Mouse (Mus musculus): ENCODE results near the gene Zfp663.

The Zfp663 gene

DNA sequence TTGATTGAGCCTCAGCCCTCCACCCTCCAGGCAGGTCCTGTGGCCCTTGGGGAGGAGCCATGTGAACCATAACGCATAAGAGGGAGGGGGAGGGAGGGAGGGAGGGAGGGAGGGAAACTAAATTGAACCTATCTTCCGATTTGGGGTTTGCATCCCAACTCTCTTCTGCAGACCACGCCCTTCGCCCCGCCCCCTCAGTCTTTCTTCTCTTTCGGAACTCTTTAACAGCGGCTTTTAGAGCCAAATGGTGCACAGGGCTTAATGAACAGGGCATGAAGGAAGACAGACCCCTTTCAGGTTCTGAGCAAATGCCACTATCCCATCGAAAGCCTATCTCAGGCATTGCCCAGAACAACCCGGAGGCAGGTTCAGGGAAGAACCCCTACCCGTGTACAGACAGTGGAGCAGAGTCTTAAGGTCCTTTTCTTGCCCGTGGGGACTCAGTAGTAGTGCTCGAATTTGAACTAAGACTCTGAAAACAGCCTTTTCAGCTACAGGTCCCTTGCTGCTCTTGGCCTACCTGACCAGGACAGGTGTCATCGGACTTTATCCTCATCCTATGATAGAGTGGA, 575 bp downstream of the Zfp663 start:
- DNase-seq, result peak; percentile 60

DNA sequence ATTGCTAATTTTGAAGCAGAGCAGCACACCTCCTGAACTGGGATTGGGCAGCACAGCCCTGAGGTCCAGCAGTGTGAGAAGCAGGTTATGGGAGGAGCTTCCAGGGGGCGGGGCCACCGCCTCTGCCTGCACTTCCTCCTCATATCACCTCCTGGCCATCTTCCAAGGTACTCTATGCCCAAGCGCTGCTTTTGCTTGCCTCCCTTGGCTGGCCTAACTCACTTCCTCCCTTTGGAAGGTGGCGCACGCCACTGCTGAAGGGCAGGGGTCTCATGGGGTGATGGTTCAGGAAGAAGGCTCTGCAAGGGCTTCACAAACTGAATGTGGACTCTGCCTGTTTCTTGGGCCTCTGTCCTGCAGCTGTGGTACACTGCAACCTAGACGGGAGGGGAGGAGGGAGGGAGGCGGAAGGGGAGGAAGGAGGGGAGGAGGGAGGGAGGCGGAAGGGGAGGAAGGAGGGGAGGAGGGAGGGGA, 1.4 kb downstream of the Zfp663 start:
- DNase-seq, result peak; percentile 79

DNA sequence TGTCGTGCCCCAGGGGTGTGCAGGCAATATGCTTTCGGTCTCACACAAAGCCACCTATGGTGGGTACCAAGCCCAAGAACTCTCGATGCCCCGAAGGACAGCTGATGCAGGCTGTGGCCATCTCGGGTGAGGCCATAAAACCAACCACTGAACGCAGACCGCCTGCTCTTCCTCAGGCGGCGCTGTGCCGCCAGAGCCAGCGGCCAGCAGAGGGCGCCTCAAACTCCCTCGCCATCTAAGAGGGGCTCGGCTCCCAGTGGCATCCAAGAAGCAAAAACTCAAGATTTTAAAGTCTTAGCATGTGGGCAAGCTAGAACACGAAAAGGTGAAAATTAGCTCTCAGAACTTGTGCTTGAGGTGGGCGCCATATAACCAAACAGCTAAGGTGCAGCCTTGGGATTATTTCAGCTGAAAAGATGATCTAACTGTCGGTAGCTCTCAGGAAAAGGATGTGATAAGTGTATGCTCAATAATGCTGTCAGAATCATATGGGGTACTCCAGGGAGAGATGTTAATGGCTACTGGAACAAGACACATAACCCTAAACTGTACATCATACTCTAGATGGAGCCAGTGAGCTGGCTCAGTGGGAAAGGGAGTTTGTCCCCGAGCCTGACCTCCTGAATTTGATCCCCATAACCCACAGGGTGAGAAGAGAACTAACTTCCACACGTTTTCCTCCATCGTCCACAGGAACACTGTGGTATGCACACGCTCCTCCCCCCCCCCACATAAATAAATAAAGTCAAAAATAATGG, 4.0 kb downstream of the Zfp663 start:
- peak; percentile 81 for DNase-seq

DNA sequence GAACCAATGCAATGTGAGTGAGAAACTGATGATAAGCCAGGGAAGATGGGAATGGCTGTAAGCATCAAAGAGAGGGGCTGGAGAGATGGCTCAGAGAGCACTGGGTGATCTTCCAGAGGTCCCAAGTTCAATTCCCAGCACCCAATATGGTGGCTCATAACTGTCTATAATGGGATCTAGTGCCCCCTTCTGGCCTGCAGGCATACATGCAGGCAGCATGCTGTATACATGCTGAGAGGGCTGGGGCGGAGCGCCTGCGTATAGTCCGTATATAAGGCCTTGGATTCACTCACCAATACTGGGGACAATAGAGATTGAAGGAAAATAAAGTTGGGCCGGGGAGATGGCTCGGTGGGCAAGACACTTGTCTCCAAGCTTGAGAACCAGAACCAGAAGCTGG, 5.2 kb downstream of the Zfp663 start:
- no peak for DNase-seq

- peak; percentile 79 for DNase-seq
These were observed 7.7 kb downstream of the Zfp663 start for GRCm38 (mm10) chr2:165360861-165361260.

DNA sequence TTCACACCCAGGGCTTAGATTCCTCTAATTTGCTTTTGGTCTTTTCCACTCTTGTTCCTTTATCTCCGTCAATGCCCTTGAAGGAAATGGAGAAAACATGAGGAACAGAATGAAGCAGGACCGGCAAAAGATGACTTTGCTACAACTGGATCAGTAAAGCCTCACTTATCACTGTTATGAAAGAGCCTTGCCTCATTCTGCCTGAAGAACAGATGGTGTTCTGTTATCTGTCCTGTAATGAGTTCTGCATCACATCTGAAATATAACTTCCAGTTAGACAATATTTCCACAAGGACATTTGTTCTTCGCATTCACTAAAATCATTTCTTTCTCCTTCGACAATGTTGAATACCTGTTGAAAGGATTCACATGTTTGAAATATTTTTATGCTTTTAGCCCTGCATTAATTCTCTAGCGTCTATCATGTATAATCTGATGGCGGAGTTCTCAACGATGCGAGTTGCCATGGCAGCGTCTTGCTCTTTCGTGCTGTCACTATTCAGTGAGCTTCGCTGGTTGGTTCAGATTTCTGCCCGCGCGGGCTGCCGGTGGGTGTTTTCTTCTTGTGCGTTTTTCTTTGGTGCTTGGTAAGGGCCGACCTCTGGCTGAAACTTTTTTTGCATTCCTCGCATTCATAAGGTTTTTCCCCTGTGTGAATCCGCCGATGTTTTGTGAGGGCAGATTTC, 16.6 kb downstream of the Zfp663 start:
- no peak for DNase-seq

DNA sequence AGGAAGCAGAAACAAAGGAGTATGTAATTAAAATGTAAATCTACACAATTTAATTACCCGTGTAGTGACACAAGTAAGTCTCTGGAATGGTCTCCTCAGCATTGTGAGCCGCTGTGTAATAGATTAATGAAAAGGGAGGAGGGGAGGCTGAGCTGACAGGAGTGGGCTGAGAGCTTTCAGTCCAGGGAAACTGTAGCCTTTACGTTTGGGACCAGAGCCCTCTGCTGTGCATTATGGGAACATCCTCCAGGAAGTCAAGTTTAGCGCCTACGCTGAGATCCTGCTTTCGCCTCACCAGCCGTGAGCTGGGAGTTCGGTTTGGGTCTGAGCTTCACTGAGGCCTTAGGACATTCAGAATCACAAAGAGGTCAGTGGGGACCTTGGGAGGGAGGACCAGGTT, 19.1 kb downstream of the Zfp663 start:
- DNase-seq, result peak; percentile 55

DNA sequence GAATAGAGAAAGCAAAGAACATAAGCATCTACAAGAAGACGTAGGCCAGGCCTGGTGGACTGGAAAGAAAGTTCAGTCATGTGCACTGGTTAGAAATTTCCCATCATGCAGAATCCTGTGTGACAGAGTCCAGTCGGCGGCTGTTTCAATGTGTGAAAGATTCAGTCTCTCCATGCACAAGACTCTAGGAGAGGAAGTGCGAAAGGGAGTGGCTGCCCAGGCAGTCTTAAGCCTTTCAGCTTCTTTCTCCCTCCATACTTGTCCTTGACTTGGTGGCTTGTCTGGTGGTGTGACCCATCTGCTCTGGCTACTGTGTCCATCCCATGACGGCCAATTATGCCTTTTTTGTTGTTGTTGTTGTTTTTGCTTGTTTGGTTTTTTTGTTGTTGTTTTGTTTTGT, 22.3 kb downstream of the Zfp663 start:
- no peak for DNase-seq

DNA sequence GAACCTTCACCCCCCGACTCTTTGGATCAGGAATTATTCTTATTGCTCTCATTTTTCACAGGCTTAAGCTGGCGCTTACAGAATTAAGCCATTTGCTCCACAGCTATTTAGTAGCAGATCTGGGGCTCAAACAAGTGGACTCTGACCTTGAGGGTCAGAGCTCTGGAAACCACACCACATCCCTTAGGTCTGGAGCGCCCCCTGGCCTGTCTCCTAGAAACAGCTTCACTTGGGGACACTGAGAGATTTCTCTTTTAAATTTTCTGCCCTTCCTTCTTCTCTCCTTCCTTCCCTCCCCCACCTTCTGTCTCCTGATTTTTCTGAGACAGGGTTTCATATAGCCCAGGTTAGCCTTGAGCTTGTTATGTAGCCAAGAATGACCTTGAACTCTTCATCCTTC, 31.3 kb downstream of the Zfp663 start:
- DNase-seq, result peak; percentile 88

DNA sequence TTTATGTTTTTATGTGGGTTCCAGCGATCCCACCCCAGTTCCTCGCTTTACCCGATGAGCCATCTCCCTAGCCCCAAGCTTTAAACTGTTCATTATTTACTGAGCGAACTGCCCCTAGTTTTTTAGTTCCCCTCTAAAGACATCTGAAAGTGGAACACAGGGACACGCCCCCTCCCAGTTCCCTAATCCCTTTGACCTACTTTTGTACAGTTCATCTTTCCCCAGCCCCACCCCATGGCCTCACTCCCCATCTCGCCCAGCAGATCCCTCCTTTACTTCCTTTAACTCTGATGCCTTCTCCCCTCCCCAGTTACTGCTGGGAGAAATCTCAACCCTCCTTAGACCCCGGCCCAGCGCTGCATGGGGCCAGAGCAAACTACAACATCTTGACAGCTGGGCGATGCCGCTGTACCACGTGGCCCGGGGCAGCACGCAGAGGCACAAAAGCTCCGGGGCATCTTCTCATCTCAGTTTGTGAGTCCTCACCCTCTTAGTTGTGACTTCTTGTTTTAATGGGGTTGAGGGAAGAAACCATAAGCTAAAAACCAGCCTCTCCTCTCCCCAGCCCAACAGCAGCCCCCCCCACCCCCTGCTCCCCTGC, 35.8 kb downstream of the Zfp663 start:
- no peak for DNase-seq

DNA sequence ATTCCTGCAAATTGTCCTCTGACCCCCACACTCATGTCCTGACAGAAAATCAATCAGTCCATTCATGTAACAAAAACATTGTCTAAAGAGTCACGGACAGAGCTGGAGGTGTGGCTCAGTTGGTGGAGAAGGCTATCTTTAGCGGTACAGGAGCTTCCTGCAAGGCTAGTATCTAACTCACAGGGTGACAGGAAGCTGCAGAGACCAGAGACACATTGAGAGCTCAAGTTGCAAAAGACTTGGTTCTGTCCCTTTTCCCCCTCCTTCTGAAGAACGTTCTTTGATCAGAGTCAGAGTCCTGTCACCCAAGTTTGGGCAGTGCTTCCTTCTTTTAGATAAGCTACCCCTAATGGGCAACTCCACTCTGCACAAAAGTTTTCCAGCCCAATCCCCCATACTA, 38.8 kb downstream of the Zfp663 start:
- no peak for DNase-seq

- no peak for DNase-seq
These were observed 39.8 kb downstream of the Zfp663 start for GRCm38 (mm10) chr2:165328746-165329145.

DNA sequence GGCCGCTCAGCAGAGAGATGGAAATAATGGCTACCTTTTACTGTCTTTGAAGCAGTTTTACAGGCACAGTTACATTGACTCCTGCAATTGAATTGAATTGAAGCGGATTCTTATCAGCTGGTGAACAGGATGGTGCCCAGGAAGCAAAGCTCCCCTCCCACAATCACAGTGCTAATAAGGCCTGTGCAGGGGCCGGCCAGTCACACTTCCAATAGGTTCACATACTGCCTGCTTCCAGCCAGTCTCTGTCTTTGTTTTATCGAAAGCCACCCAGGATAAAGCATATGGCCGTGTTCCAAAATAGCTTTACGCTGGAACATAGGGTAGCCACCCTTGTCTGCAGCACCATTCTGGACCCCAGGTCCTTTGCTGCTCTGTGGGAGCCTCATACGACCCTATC, 41.1 kb downstream of the Zfp663 start:
- DNase-seq, result no peak

DNA sequence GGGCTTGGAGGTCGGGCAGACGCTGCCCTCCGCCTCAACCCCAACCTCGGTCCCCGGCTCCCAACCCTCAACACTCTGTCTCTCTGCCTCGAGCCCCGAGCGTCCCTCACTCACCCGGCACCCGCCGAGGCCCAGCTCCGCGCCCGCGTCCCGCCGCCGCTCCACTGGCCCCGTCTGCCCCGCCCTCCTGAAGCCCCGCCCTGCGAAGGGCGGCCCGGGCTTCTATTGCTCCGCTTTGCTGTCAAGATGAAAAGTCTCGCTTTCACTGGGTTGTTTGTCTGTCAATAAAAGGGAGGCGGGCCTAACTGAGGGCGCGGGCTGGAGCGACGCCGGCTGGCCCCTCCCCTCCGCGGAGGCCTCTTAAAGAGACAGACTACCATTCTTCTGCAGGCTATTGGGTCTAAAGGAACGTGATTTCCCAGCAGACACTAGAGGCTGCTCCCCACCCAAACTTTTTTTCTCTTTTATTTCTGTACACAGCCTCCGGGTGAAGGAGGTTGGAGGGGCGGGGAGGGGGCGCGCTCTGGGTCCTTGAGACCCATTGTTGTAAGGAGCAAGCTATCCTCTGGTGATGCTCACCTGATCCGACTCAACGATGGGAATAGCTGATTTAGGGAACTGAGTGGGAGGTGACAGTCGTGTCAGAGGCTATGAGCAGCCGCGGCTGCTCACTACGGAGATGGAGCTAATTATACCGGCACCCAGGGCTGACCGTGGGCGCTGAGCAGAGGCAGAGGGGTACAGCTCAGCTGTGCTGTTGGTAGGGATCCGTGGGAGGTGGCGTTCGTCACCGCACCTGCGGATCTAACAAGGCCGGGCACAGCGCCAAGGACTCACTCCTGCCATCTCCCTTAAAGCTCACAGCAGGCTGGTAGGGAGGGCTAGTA, 42.0 kb downstream of the Zfp663 start, which contains the start of gene Elmo2:
Elmo2 (minus strand) TSS at position 176 of the 887 bp plus-strand sequence.
- DNase-seq, result peak; percentile 98

- peak; percentile 63 for DNase-seq
These were observed 42.8 kb downstream of the Zfp663 start for GRCm38 (mm10) chr2:165325521-165326303.

DNA sequence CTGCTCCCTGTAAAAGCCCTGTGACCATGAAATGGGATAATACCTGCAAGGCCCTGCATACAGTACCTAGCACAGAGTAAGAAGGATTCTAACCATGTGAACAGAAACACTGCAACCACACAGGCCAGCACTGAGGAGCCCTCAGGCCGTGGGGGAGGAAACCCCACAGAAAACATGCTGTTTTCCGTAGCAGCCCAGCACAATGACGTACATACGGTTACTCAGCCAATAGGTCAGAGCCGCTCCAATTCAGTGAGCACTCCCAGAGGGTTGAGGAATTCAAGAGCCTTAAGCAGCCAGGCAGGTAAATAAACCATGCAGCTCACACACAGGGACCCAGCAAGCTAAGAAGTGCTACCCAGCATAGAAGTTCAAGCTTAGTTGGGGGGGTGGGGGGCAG, 44.6 kb downstream of the Zfp663 start:
- peak; percentile 50 for DNase-seq

DNA sequence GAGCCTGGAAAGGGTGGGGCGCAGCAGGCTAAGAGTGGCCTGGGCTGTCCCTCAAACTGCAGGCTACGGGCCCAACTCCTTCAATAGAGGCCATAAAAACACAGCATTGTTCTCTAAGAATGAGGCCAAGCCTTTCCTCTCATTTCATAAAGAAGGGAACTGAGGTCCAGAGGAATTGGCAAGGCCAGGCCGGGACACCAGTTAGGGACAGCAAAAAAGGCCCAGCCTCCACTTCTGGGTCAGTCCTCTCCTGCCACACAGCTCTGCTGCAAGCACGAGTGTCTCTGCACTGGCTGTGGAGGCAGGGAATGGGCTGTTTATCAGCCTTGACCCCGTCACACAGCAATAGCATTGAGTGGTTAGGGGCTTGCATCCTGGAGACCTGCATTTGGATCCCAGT, 45.0 kb downstream of the Zfp663 start:
- no peak for DNase-seq

GRCm38 (mm10) chr2:165321981-165322735, 46.4 kb downstream of the Zfp663 start:
- no peak for DNase-seq

DNA sequence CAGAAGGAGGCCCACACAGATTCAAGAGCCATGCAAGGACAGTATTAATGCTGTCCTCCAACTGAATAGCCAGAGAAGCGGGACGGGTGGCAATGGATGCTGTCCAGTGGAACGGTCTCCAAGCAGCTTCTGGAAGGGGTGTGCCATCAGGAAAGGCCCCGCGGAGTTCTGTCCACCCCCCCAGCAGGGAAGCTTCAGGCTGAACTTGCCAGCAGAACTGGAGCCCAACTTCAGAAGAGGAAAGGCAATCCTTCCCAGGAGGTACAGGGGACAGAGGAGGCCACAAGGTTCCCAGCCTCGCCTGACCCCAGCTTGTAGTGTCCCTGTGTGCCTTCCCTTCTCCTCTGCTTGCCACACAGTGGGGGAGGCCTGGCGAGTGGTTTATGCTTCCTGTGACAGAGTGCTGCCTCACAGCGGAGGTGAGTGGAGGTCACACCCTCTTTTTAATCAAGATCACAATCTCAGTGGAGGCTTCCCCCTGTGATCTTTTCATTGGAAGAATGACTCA, 47.1 kb downstream of the Zfp663 start:
- DNase-seq, result no peak

DNA sequence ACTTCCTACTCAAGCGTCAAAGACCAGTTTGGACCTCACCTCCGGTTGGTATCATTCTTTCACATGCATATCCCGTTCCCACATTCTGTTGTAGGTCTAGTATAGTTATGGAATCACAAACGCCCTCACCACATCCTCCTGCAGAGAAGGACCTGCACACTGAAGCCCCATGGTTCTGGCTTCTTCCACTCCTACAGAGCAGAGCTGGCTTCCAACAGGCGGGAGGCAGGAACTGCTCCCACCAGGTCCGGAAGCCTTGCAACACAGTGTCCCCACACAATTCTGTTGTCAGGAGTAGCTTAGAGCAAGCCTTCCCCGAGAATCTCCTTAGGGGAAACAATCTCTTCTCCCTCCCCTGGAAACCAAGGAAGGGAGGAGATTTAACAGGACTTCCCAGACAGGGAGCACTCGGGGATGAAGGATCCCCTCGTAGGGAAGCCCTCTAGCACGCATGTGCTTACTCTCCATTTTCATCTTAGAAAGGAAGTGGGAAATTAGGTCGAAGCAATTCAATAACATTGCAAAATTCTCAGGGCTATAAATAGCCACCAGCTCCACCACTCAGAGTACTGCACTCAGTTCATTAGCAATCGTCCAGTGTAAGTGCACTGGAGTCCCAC, 47.9 kb downstream of the Zfp663 start:
- peak; percentile 65 for DNase-seq
